Mouse (Mus musculus) myocyte (in vitro differentiated cells): ENCODE results near the gene Skida1.

ENCODE experiments used
- MAX ChIP-seq: IDR thresholded peaks from one replicate; pipeline ENCODE4 v1.6.1; 2011; ENCODE audit warnings: low read depth, mild to moderate bottlenecking, control low read depth
- MYOG ChIP-seq, 3 experiments: IDR thresholded peaks; one replicate each; pipeline ENCODE4 v1.6.1; 2011; ENCODE audit warnings: control low read depth in 2 of 3, low read depth in 2 of 3, mild to moderate bottlenecking in 2 of 3; ENCODE audit not compliant: insufficient read length in 2 of 3, control insufficient read depth in 1 of 3, insufficient read depth in 1 of 3
- POLR2A ChIP-seq: IDR thresholded peaks from one replicate; pipeline ENCODE4 v1.6.1; 2011; ENCODE audit warnings: low read depth, mild to moderate bottlenecking, control low read depth, moderate library complexity; ENCODE audit not compliant: insufficient read length
- POLR2AphosphoS2 ChIP-seq: IDR thresholded peaks from one replicate; pipeline ENCODE4 v1.6.1; 2011; ENCODE audit warnings: low read depth, control low read depth; ENCODE audit not compliant: insufficient read length
- TCF12 ChIP-seq: IDR thresholded peaks from one replicate; pipeline ENCODE4 v1.6.1; 2011; ENCODE audit warnings: mild to moderate bottlenecking, control low read depth; ENCODE audit not compliant: poor library complexity, insufficient read depth, severe bottlenecking
- TCF3 ChIP-seq: IDR thresholded peaks from one replicate; pipeline ENCODE4 v1.6.1; 2011; ENCODE audit warnings: low read depth, control low read depth; ENCODE audit not compliant: insufficient read length
- USF1 ChIP-seq: IDR thresholded peaks from one replicate; pipeline ENCODE4 v1.6.1; 2011; ENCODE audit warnings: low read depth, mild to moderate bottlenecking, control low read depth, moderate library complexity

DNA sequence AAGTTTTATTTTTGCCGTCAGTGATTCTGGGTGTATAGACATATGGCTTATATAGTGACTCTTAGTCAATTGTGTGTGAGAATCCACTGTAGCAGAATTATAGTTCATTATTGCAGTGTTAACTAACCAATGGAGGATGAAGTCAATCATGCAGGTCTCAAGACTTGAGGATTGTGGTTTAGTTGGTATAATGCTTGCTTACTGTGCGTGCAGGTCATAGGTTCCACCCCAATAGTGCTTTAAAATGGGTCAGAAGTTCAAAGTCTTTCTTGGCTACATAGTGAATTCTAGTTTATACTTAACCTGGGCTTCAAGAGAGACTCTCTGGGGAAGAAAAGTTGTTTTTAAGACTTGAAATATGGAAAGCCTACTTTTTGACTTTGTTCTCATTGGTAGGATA, 23.1 kb upstream of the Skida1 start:
- TF ChIP-seq MAX: no peak
- TF ChIP-seq POLR2A: no peak
- no peak for TF ChIP-seq POLR2AphosphoS2
- no peak for TF ChIP-seq MYOG (IDR thresholded peaks at IDR 0.05; ENCODE audit: control insufficient read depth in 1 of 3, insufficient read depth in 1 of 3, insufficient read length in 2 of 3, low read depth in 2 of 3)
- TF ChIP-seq USF1: no peak
- TF ChIP-seq TCF3: no peak
- TF ChIP-seq TCF12: no peak
